Mouse (Mus musculus): ENCODE measurements around the gene Dock6. TPM values are rescaled to one million over a fixed set of nuclear protein-coding genes. Genes with fewer than 3 reads are reported as not detected.

Gene Dock6
- polyA plus RNA-seq, 1 experiment from 2014 or later: 15.5 TPM

- H3K4me1 ChIP-seq (replicated peaks; ENCODE audit: control insufficient read depth, insufficient read depth, low read length): 0 out of 2 replicates have a peak, but pooled peaks cover 4% of the 10 kb centered on the region
- H3K36me3 ChIP-seq (ENCODE audit: control insufficient read depth, insufficient read depth): no peaks in the 10 kb centered on the region
- no peaks in the 10 kb centered on the region for H3K9me3 ChIP-seq (ENCODE audit: control insufficient read depth)
- no peak for TF ChIP-seq CTCF (IDR thresholded peaks at IDR 0.05; ENCODE audit: low read depth)
- ATAC-seq: peak; percentile 79
- no peak overlapping the region for H3K9ac ChIP-seq (ENCODE audit: low read depth, low read length)
- no peak overlapping the region for H3K4me2 ChIP-seq (replicated peaks; ENCODE audit: low read depth)
- 51% methylated on average over 3 of the region's 3 CpGs for WGBS
- H3K27me3 ChIP-seq (replicated peaks; ENCODE audit: control insufficient read depth, insufficient read depth, low read length): no peaks in the 10 kb centered on the region
- H3K4me3 ChIP-seq (ENCODE audit: low read depth, low read length): no peak overlapping the region
- peak overlapping the region; percentile 61 for H3K27ac ChIP-seq (ENCODE audit: low read depth, low read length)
These were observed 7.2 kb upstream of the Dock6 start for GRCm38 (mm10) chr9:21859606-21860005.

DNA sequence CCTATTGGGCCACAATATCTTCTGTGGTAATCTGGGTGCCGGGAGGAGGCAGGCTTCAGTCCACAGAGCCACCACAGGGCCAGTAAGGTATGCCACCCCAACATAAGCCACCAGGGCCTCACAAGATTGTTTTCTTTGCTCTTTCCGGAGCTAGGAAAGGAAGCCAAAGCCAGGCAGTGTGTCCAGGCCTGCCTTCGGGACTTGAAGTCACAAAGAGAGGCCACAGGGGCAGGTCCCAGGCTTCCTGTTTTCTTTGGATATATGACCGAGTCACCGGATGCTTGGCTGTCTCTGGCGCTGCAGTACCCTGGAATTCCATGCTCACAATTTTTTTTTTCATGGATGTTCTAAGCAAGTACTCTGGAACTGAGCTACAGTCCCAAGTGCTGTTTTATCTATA is 5.6 kb upstream of the Dock6 start:
- Histone ChIP-seq H3K4me2 (replicated peaks; ENCODE audit: low read depth) (no peak overlapping the region), H3K4me1 (replicated peaks; ENCODE audit: control insufficient read depth, insufficient read depth, low read length) (0 out of 2 replicates have a peak, but pooled peaks cover 7% of the 10 kb centered on the region), H3K27ac (ENCODE audit: low read depth, low read length) (0 out of 2 replicates have a peak overlapping the region, but pooled peaks have one; percentile 41), H3K27me3 (replicated peaks; ENCODE audit: control insufficient read depth, insufficient read depth, low read length) (no peaks in the 10 kb centered on the region), H3K9me3 (ENCODE audit: control insufficient read depth) (no peaks in the 10 kb centered on the region), H3K9ac (ENCODE audit: low read depth, low read length) (no peak overlapping the region), H3K36me3 (ENCODE audit: control insufficient read depth, insufficient read depth) (no peaks in the 10 kb centered on the region), H3K4me3 (ENCODE audit: low read depth, low read length) (no peak overlapping the region)
- no peak for ATAC-seq
- 57% methylated on average over 6 of the region's 6 CpGs for WGBS
- TF ChIP-seq CTCF (IDR thresholded peaks at IDR 0.05; ENCODE audit: low read depth): peak; percentile 25; the same call in 1 of the 2 replicates

DNA sequence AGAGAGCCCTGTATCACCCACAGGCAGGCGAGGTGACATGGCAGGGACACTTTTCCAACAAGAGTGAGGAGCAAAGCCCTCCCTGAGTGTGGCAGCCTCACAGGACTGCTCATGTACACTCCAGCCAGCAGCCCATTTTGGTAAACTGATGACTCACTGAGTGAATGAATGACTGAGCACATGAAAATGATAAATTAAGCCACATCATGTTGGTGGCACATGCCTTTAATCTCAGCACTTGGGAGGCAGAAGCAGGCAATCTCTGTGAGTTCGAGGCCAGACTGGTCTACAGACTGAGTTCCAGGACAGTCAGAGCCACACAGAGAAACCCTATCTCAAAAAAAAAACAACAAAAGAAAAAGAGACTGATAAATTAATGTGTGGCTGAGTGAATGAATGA is 5.1 kb upstream of the Dock6 start:
- H3K27me3 ChIP-seq (replicated peaks; ENCODE audit: control insufficient read depth, insufficient read depth, low read length): no peaks in the 10 kb centered on the region
- no peak overlapping the region for H3K4me3 ChIP-seq (ENCODE audit: low read depth, low read length)
- H3K4me2 ChIP-seq (replicated peaks; ENCODE audit: low read depth): no peak overlapping the region
- H3K9me3 ChIP-seq (ENCODE audit: control insufficient read depth): no peaks in the 10 kb centered on the region
- H3K27ac ChIP-seq (ENCODE audit: low read depth, low read length): no peak overlapping the region
- H3K4me1 ChIP-seq (replicated peaks; ENCODE audit: control insufficient read depth, insufficient read depth, low read length): 0 out of 2 replicates have a peak, but pooled peaks cover 7% of the 10 kb centered on the region
- no peaks in the 10 kb centered on the region for H3K36me3 ChIP-seq (ENCODE audit: control insufficient read depth, insufficient read depth)
- no peak for TF ChIP-seq CTCF (IDR thresholded peaks at IDR 0.05; ENCODE audit: low read depth)
- 85% methylated on average over 2 of the region's 2 CpGs for WGBS
- ATAC-seq: no peak
- no peak overlapping the region for H3K9ac ChIP-seq (ENCODE audit: low read depth, low read length)

GRCm38 (mm10) chr9:21854894-21855293 is 2.5 kb upstream of the Dock6 start:
- H3K36me3 ChIP-seq (ENCODE audit: control insufficient read depth, insufficient read depth): no peaks in the 10 kb centered on the region
- no peaks in the 10 kb centered on the region for H3K9me3 ChIP-seq (ENCODE audit: control insufficient read depth)
- 36% methylated on average over 6 of the region's 6 CpGs for WGBS
- H3K4me2 ChIP-seq (replicated peaks; ENCODE audit: low read depth): peak overlapping the region; percentile 24; the same call in 1 of the 2 replicates
- 0 out of 2 replicates have a peak, but pooled peaks cover 7% of the 10 kb centered on the region for H3K4me1 ChIP-seq (replicated peaks; ENCODE audit: control insufficient read depth, insufficient read depth, low read length)
- H3K27ac ChIP-seq (ENCODE audit: low read depth, low read length): peak overlapping the region; percentile 73; the same call in 1 of the 2 replicates
- TF ChIP-seq CTCF (IDR thresholded peaks at IDR 0.05; ENCODE audit: low read depth): no peak
- no peaks in the 10 kb centered on the region for H3K27me3 ChIP-seq (replicated peaks; ENCODE audit: control insufficient read depth, insufficient read depth, low read length)
- no peak overlapping the region for H3K9ac ChIP-seq (ENCODE audit: low read depth, low read length)
- peak; percentile 81 for ATAC-seq
- no peak overlapping the region for H3K4me3 ChIP-seq (ENCODE audit: low read depth, low read length)

GRCm38 (mm10) chr9:21853961-21854360 is 1.5 kb upstream of the Dock6 start:
- Histone ChIP-seq H3K36me3 (ENCODE audit: control insufficient read depth, insufficient read depth) (no peaks in the 10 kb centered on the region), H3K9me3 (ENCODE audit: control insufficient read depth) (no peaks in the 10 kb centered on the region), H3K9ac (ENCODE audit: low read depth, low read length) (no peak overlapping the region), H3K4me1 (replicated peaks; ENCODE audit: control insufficient read depth, insufficient read depth, low read length) (0 out of 2 replicates have a peak, but pooled peaks cover 7% of the 10 kb centered on the region), H3K27me3 (replicated peaks; ENCODE audit: control insufficient read depth, insufficient read depth, low read length) (no peaks in the 10 kb centered on the region), H3K4me2 (replicated peaks; ENCODE audit: low read depth) (no peak overlapping the region), H3K4me3 (ENCODE audit: low read depth, low read length) (no peak overlapping the region), H3K27ac (ENCODE audit: low read depth, low read length) (peak overlapping the region; percentile 73; the same call in 1 of the 2 replicates)
- TF ChIP-seq CTCF (IDR thresholded peaks at IDR 0.05; ENCODE audit: low read depth): no peak
- WGBS: 64% methylated on average over 5 of the region's 5 CpGs
- ATAC-seq: no peak

DNA sequence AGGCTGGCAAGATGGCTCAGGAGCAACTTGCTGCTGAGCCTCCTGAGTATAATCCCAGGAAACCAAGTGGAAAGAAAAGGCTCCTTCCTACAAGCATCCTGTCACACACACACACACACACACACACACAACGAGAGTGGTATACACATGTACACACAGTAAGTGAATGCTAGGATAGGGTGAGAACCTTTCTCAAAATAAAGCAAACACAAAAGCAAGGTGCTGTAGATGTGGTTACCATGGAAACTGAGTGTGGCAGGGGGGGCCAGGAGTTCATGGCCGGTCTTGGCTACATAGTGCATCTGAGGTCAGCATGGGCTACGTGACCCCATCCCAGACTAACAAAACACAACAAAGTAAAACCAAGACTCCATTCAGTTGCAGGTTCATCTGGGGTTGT is 1.4 kb downstream of the Dock6 start:
- peaks cover under 1% of the 10 kb centered on the region; the same call in 1 of the 2 replicates for H3K36me3 ChIP-seq (ENCODE audit: control insufficient read depth, insufficient read depth)
- no peaks in the 10 kb centered on the region for H3K9me3 ChIP-seq (ENCODE audit: control insufficient read depth)
- no peak overlapping the region for H3K4me3 ChIP-seq (ENCODE audit: low read depth, low read length)
- no peak overlapping the region for H3K9ac ChIP-seq (ENCODE audit: low read depth, low read length)
- 72% methylated on average over 3 of the region's 3 CpGs for WGBS
- 0 out of 2 replicates have a peak, but pooled peaks cover 7% of the 10 kb centered on the region for H3K4me1 ChIP-seq (replicated peaks; ENCODE audit: control insufficient read depth, insufficient read depth, low read length)
- H3K27ac ChIP-seq (ENCODE audit: low read depth, low read length): no peak overlapping the region
- H3K4me2 ChIP-seq (replicated peaks; ENCODE audit: low read depth): peak overlapping the region; percentile 95; the same call in 1 of the 2 replicates
- no peak for TF ChIP-seq CTCF (IDR thresholded peaks at IDR 0.05; ENCODE audit: low read depth)
- no peak for ATAC-seq
- H3K27me3 ChIP-seq (replicated peaks; ENCODE audit: control insufficient read depth, insufficient read depth, low read length): no peaks in the 10 kb centered on the region

All from intestine, postnatal 0 days (tissue).